Mouse (Mus musculus) adrenal gland, adult 8-10 months (tissue): ENCODE measurements around the gene Evpl. TPM values are rescaled to one million over a fixed set of nuclear protein-coding genes. Genes with fewer than 3 reads are reported as not detected.

Source experiments
- DNase-seq: peaks from one replicate; pipeline ENCODE4 v3.0.0; 2022
- total RNA-seq, 4 experiments: library from RNA; stranded (reverse); gene quantifications; 2 replicates each; pipeline ENCODE4 v1.2.4; 2022

The Evpl gene
- total RNA-seq, 4 experiments from 2014 or later = 1.0 to 2.4 (median 2.1) TPM

DNA sequence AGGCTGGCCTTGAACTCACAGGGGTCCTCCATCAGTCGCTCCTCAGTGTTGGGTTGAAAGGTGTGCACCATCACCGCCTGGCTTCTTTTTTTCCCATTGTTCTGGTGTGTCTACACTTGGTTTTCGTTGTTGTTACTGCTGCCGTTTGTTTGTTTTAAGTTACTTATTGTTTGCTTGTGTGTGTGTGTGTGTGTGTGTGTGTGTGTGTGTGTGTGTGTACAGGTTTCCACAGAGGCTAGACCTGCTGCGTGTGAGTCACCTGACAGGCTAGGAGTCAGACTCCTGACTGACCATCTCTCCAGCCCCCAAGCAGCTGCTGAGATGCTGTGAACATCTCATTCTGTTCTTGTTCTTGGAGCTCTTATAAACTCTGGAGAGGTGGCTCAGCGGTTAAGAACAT is 25.0 kb downstream of the Evpl start:
- DNase-seq = no peak

DNA sequence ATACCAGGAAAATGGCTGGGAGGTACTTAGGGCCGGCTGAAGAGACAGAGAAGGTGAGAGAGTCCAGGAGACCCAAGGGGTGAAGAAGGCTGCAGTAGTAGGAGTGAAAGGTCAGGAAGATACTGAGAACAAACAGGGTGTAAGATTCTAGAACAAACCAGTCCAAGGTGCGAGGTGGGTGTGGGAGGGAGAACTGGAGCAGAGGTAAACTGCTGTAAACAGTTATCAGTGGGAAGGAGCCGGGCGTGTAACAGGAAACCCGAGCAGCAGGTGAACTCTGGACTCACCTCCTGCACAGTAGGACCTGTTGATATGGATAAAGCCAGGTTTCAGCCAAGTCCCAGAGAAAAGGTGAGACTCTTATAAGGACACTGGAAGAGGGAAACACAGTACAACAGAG is 27.2 kb downstream of the Evpl start:
- DNase-seq = no peak

DNA sequence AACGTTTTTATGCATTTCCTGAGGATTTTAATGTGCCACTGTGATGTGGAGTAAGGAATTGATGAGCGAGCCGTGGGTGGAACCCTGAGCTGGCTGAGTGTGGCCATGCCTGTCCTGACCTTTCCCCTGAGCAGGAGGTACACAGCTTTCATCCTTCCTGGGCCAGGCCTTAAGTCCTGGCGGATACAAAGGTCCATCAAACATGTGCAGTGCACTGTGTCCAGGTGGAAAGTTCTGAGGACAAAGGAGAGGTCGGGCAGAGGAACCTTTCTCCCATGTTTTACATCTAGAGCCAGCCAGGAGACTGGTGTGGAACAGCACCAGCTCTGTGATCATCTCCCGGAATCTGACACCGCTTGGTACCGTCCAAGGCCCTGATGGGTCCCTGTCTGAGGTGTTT is 28.6 kb downstream of the Evpl start:
- no peak for DNase-seq

DNA sequence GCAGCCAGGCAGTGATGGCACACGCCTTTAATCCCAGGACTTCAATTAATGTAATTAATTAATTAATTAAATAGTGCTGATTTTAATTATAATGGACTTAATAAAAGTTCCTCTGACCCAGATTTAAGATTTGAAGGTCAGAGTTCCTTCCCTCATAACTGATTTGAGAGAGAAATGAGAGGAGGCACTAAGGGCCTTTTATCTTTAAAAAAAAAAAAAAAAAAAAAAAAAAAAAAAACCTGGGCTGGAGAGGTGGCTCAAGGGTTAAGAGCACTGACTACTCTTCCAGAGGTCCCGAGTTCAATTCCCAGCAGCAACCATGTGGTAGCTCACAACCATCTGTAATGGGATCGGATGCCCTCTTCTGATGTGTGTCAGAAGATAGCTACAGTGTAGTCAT is 29.2 kb downstream of the Evpl start:
- no peak for DNase-seq

DNA sequence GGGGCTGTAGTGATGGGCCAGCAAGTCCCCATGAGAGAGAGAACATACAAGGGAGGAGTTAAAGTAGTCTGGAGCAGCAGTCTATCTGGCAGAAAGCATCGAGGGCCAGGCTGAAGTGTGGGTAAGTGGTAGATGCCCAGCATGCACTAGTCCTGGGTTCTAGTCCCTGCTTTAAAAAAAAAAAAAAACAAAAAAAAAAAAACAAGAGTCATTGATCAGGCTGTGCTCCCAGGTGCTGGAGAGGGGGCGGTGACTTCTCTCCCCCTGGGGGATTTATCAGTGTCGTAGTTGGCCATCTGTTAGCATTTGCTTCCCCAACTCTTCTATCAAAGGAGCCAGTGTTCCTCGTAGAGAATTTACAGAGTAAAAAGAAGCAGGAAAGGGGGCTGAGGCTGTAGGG is 31.2 kb downstream of the Evpl start:
- DNase-seq = no peak

DNA sequence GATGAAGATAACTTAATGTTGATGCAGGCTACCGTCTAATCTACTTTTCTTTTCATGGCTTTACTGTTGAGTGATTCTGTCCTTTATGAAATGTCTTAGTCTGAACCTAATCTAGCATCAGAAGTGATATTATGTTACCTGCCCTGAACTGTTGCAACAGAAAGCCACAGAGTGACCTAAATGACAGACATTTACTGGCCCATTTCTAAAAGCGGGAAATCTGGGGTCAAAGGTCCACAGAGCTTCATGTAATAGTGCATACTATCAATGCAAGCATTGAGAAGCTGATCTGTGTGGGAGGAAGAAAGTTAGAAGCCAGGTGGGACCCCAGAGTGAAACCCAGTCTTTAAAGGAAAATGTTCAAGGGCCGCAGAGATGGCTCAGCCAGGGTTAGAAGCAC is 34.7 kb downstream of the Evpl start:
- no peak for DNase-seq

DNA sequence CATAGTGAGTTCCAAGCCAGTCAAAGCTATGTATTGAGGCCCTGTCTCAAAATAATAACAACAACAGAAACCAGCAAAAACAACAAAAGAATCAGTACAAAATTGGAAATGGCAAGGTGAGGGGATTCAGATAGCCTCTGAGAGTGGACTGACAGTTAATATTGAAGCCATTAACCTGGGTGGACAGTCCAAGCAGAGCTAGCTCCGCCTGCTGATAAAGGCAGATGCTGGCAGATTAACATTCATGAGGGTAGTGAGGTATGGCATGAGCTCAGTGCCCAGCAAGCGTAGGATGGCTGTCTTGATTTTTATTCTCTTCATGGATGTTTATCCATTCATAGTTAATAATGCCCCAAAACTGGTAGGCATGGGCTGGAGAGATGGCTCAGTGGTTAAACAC is 36.7 kb downstream of the Evpl start:
- DNase-seq = no peak

DNA sequence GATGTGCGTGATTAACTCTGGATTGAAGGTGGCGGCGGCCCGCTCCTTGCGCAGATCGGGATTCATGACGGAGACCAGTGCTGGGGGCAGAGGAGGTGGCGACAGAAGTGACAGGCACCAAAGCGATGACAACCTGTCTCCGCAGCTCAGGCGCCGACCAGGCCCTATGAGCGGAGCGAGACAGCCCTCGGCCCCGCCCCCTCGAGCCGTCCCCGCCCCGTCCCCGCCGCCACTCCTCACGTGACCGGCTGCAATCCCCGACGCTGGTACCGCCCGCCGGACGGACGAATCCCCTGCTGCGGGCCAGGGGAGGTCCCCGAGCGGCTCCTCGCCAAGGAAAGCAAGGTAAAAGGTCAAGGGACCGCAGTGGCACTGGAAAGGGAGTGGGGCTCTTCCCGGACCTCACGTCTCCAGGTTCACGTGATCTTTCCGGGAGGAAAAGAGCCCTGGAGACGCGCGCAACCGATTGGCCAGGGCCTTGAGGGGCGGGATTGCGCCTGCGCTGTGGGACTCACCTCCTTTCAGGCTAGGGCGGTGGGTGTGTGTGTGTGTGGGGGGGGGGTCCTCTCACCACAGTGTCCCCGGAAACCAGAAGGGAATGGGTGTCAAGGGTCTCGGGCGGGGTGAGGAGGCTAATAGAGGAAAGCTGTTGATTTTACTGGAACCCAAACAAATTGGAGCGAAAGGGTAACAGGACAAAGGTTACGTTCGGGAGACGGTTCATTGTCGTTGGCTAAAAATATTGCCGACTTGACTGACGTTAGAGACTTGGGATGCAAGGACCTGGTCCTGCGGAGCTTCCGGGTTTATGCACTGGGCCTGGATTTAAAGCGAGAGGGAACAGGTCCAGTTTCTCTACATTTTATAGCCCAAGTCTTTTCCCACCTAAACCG is 39.0 kb downstream of the Evpl start, which contains the start of the genes Ten1 and Acox1:
TSS of gene Ten1 (plus strand) at position 217 of the 893 bp plus-strand sequence.
TSS of gene Acox1 (minus strand) at position 407 of the 893 bp plus-strand sequence.
- peak; percentile 98 for DNase-seq

DNA sequence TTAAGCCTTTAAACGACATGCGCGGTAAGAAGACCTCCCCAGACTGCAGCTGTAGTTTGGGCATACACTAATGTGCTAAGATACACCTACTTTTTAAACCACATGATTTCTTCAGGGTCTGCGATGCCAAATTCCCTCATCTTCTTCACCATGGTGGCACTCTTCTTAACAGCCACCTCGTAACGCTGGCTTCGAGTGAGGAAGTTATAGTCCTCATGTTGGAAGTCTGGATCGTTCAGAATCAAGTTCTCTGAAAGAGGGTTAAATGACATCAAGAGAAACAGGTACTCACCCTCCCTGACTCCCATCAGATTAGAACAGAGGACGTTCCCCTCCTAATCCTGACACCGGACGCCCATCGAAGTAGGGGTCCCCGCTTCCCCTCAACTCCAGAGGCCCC is 39.7 kb downstream of the Evpl start:
- DNase-seq = no peak

DNA sequence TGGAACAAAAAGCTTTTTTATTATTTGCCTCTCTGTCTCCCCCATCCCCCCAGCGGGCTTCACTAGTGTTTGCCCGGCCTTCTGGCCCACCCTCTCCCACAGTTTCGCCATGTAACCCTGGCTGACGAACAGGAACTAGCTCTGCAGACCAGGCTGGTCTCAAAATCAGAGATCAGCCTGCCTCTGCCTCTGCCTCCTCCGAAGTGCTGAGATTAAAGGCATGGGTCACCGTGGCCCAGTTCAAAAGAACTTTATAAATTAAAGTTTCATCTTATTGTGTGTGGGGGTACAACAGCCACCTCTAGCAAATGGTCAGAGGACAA is 40.3 kb downstream of the Evpl start:
- DNase-seq = no peak

DNA sequence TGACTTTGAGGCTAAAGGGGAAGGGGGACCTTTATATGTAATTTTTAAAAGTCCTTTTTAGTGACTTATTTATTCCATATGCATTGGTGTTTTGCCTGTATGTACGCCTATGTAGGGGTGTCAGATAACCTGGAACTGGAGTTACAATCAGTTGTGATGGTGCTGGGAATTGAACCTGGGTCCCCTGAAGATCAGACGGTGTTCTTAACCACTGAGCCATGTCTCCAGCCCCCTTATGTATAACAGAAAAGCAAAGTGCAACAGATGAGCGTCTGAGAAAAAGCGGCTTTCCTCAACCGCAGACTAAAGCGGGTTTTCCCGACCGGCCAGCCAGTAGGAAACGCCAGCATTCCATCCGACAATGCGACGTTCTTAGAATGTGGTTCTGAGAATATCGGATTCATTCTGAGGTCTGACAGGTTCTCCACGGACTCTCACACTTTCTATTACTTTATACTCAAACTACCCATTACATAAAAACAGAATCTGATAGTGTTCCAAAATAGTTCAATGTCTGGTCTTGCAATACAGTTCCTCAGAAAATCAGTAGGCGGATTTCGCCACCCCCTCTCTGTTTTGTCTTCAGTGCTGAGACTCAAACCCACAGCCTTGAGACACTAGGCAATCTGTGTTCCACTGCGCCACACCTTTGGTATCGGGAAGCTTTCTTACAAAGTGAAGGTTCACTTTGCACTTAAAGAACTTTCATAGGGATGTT is 40.9 kb downstream of the Evpl start:
- DNase-seq = no peak

DNA sequence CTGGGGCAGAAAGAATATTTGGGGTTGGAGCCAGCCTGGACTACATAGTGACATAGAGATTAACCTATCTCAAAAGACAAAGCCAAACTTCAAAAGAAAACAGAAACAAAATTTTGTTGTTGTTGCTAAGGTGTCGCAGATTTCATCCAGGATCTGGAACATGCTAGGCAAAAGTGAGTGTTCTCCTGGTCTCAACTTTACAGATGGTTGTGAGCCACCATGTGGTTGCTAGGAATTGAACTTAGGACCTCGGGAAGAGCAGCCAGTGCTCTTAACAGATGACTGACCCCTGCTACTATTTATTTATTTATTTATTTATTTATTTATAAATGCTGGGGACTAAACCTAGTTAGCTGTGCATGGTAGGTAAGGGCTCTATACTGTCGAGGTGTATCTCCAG is 41.5 kb downstream of the Evpl start:
- no peak for DNase-seq

DNA sequence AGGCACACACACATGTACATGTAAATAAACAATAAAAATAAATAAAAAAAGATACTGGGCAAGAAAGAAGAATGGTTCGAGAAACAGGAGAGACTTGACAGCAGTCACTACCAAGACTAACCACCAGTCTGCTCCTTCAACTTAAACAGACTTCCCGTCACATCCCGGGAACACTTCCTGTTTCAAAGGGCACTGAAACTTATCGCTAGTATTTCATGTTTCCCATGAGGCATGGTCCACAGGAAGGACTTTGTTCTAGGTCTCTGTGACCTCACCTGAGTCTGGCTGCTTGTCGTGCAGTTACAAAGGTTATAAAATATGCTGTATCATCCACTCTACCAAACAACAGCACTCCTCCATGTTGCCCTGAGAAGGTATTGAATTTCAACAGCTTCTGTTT is 42.6 kb downstream of the Evpl start:
- no peak for DNase-seq

DNA sequence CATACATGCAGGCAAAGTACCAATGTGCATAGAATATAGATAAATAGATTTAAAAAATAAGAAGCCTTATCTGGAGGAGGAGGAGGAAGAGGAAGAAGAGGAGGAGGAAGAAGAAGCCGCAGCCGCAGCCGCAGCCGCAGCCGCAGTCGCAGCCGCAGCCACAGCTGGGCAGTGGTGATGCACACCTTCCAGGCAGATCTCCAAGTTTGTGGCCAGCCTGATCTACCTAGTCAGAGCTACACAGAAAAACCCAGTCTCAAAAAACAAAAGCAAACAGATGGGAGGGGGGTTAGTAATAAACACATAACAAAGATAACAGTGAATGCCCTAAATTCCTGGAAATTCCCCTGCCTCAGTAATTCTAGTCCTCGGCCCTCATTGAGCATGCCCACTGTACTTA is 43.3 kb downstream of the Evpl start:
- DNase-seq = no peak

DNA sequence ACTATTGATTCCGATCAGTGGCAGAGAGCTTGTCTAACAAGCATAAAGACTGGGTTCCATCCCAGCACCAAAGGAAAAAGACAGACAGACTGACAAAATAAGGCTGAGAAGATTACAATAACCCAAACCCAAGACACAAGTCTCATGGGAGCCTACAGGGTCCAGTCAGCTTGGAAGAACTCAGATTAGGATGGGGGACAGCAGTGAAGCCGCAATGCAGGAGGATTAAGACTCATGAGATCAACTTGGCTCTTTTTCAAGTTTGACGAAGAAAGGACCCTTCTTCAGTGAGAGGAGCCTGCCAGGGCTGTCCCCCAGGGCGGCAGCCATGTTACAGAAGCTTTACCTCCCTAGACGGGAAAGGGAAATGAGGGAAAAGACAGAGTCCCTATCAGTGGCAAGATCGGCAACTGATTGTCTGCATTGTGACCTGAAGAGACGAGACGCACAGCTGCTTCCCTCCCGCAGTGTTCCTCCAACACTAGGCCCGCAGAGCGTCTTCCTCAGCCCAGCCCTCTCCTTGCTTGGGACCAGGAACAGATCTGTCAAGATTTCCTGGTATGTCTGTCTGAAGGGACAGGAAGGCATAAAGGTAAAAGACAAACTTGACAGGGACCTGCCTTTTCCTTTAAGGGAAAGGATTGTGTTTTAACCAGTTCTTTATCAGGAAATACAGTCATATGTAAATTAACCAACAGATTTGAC is 50.5 kb downstream of the Evpl start:
- DNase-seq = no peak

DNA sequence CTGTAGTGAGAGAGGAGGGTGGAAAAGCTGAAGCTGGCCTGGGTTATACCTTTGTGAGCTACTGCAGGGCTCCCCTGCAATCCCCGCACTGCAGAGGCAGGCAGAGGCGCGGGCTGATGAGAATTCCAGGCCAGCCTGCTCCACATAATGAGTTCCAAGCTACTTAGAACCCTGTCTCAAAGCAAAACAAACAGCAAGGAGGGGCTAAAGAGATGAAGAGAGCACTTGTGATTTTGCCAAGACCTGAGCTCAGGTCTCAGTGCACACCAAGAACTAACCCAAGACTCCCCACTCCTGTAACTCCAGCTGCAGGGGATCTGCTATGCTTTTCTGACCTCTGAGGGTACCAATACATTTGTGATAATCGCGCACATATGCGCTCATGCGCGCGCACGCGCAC is 51.5 kb downstream of the Evpl start:
- DNase-seq = no peak

DNA sequence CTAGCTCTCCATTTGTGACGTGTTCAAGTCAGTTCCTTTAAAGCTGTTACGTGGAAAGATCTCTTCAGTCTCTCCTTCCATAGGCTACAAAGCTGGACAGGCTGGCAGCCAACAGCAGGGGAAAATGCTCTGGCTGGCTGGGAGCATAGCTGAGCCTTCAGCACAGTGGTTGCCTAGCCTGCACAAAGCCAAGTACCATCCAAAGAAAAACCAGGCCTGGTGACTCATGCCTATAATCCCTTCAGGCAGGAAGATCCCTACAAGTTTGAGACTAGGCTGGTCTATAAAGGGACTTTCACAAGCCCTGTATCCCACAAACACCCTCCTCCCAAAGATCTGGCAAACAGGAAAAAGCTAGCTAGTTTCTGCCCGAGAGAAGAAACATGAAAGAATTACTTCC is 52.0 kb downstream of the Evpl start:
- DNase-seq = no peak

DNA sequence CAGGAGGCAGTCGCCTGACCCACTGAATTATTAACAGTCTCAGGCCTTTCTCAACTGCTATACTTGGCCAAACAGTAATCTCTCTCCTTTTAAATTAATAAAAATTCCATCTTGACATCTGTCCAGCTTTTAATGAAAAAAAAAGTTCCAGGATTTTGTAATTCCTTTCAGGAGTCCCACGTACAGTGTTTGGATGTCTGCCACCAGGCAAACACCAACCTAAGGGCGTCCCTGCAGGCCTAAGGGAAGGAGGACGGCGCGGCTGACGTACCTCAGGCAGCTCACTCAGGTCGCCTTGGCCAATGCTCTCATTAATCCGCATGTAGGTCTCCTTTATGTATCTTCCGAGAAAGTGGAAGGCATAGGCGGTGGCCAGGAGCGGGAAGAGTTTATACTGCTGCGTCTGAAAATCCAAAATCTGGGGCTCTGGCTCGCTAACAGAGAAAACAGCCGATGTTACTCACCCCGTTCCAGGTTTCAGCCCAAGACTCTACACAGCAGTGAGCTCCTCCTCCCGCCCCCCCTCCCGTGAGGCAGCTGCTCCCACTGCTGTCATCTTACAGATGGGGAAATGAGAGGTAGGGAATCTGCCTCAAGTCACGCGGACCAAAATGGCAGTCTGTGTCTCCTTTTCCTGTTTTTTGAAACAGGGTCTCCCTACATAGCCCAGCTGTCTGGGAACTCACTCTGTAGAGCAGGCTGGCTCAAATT is 59.3 kb downstream of the Evpl start:
- DNase-seq = no peak

DNA sequence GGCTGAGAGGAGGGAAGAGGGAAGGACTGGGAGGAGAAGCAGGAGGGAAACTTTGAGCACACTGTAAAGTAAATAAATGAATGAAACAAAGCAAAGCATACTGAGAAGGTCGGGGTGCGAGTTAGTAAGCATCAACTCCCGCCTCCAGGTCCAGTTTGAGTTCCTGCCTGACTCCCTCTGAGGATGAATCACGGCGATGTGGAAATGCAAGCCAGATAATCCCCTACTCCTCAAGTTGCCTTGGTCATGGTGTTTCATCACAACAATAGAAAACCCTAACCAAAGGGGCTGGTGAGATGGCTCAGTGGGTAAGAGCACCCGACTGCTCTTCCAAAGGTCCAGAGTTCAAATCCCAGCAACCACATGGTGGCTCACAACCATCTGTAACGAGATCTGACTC is 61.9 kb downstream of the Evpl start:
- no peak for DNase-seq

DNA sequence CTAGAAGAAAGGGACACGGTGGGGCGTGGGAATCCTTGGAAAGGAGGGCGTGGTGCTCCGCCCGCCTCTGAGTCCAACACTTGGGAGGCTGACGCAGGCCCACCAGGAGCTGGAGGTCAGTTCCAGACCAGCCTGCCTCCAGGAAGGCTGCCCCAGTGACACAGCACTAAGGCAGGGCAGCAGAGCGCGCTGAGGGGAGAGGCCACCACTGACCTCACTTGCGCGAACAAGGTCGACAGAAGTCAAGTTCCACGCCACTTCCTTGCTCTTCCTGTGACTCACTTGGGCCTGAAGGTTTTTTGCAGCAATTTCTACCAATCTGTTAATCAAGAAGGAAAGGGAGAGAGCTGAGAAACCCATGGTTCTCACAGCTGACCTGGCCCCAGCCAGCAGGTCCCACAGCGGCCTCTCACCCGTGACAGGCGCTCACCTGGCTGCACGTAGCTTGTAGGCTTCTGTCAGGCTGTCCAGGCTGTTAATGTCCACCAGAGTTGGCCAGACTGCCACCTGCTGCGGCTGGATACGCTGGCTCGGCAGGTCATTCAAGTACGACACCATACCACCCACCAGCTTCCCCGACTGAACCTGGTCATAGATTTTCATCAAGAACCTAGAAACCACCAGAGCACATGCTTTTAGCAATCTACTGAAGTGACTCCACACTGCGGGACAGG is 63.0 kb downstream of the Evpl start:
- peak; percentile 70 for DNase-seq

DNA sequence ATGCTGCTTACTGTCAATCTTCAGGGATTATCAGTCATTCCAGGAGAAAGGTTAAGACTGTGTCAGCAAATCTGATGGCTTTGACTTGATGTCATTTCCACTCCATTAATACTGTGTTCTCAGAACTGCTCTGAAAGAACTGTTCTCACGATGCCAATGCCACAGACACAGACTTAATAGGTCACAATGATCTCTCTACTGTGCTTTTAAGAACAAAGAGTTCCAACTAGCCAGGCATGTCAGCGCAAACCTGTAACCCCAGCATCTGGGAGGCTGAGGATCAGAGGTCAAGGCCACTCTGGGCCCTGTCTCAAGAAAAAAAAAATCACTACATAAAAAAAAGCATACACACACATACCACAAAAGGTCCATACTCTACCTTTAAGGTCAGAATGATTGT is 65.9 kb downstream of the Evpl start:
- DNase-seq = no peak
